Mouse (Mus musculus): Measurements from ENCODE around the gene Aif1. TPM values are rescaled to one million over a fixed set of nuclear protein-coding genes. Genes with fewer than 3 reads are reported as not detected.

Aif1 gene
- polyA plus RNA-seq, 1 experiment from 2014 or later = 3.9 TPM

- Histone ChIP-seq H3K4me1 (ENCODE audit: control insufficient read depth, insufficient read depth, low read length) (peaks cover 4% of the 10 kb centered on the region), H3K27ac (replicated peaks; ENCODE audit: low read depth, low read length) (no peak overlapping the region), H3K9me3 (ENCODE audit: control insufficient read depth, low read length) (no peaks in the 10 kb centered on the region), H3K4me2 (ENCODE audit: low read depth, severe bottlenecking) (no peak overlapping the region), H3K9ac (ENCODE audit: low read length) (no peak overlapping the region), H3K27me3 (ENCODE audit: control insufficient read depth, insufficient read depth, low read length) (peaks cover 27% of the 10 kb centered on the region), H3K4me3 (ENCODE audit: low read depth, low read length) (no peak overlapping the region), H3K36me3 (ENCODE audit: control insufficient read depth, insufficient read depth, low read length) (no peaks in the 10 kb centered on the region)
- no peak for DNase-seq (ENCODE audit: low spot score)
- WGBS = 61% methylated on average over 2 of the region's 2 CpGs
- ATAC-seq (ENCODE audit: insufficient number of reproducible peaks, low FRiP score, low TSS enrichment, low read depth) = no peak
Measured at GRCm38 (mm10) chr17:35191723-35192122, 15.9 kb upstream of the Aif1 start.

GRCm38 (mm10) chr17:35190096-35190495 is 14.2 kb upstream of the Aif1 start:
- Histone ChIP-seq H3K36me3 (ENCODE audit: control insufficient read depth, insufficient read depth, low read length) (no peaks in the 10 kb centered on the region), H3K4me1 (ENCODE audit: control insufficient read depth, insufficient read depth, low read length) (peaks cover 2% of the 10 kb centered on the region), H3K4me3 (ENCODE audit: low read depth, low read length) (no peak overlapping the region), H3K9ac (ENCODE audit: low read length) (no peak overlapping the region), H3K27me3 (ENCODE audit: control insufficient read depth, insufficient read depth, low read length) (peaks cover 11% of the 10 kb centered on the region), H3K4me2 (ENCODE audit: low read depth, severe bottlenecking) (no peak overlapping the region), H3K27ac (replicated peaks; ENCODE audit: low read depth, low read length) (no peak overlapping the region), H3K9me3 (ENCODE audit: control insufficient read depth, low read length) (no peaks in the 10 kb centered on the region)
- DNase-seq (ENCODE audit: low spot score) = no peak
- 75% methylated on average over 4 of the region's 4 CpGs for WGBS
- no peak for ATAC-seq (ENCODE audit: insufficient number of reproducible peaks, low FRiP score, low TSS enrichment, low read depth)

DNA sequence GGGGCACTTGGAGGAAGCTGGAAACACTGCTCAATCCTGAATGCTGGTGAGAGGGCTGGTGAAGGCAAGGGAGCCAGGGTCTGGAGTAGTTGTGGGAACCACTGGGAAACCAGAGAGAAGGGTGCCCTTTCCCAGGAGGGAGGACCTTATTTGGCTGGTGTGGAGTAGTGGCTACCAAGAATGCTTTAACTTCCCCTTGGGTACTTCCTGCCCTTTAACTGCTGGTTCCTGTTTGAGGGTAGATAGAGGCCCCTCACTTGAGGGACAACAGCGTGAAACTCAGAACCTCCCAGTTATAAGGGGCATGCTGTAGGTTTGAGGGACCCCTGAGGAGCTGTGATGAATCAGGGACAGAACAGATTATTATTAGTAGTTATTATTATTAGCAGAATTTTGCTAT is 13.3 kb upstream of the Aif1 start:
- H3K4me3 ChIP-seq (ENCODE audit: low read depth, low read length) = no peak overlapping the region
- H3K9me3 ChIP-seq (ENCODE audit: control insufficient read depth, low read length) = no peaks in the 10 kb centered on the region
- no peaks in the 10 kb centered on the region for H3K36me3 ChIP-seq (ENCODE audit: control insufficient read depth, insufficient read depth, low read length)
- ATAC-seq (ENCODE audit: insufficient number of reproducible peaks, low FRiP score, low TSS enrichment, low read depth) = no peak
- no peak overlapping the region for H3K9ac ChIP-seq (ENCODE audit: low read length)
- H3K27ac ChIP-seq (replicated peaks; ENCODE audit: low read depth, low read length) = no peak overlapping the region
- no peak for DNase-seq (ENCODE audit: low spot score)
- WGBS = 63% methylated on average over 1 of the region's 1 CpGs
- H3K4me2 ChIP-seq (ENCODE audit: low read depth, severe bottlenecking) = no peak overlapping the region
- H3K4me1 ChIP-seq (ENCODE audit: control insufficient read depth, insufficient read depth, low read length) = peaks cover 2% of the 10 kb centered on the region
- peaks cover 2% of the 10 kb centered on the region for H3K27me3 ChIP-seq (ENCODE audit: control insufficient read depth, insufficient read depth, low read length)

- Histone ChIP-seq H3K27me3 (ENCODE audit: control insufficient read depth, insufficient read depth, low read length) (no peaks in the 10 kb centered on the region), H3K4me1 (ENCODE audit: control insufficient read depth, insufficient read depth, low read length) (peaks cover 2% of the 10 kb centered on the region), H3K27ac (replicated peaks; ENCODE audit: low read depth, low read length) (no peak within 1 kb of the TSS), H3K9ac (ENCODE audit: low read length) (no peak within 1 kb of the TSS), H3K4me2 (ENCODE audit: low read depth, severe bottlenecking) (no peak within 1 kb of the TSS), H3K36me3 (ENCODE audit: control insufficient read depth, insufficient read depth, low read length) (no peaks in the 10 kb centered on the region), H3K9me3 (ENCODE audit: control insufficient read depth, low read length) (no peaks in the 10 kb centered on the region), H3K4me3 (ENCODE audit: low read depth, low read length) (no peak within 1 kb of the TSS)
- ATAC-seq (ENCODE audit: insufficient number of reproducible peaks, low FRiP score, low TSS enrichment, low read depth) = no peak
- DNase-seq (ENCODE audit: low spot score) = no peak
- 70% methylated on average over 7 of the region's 7 CpGs for WGBS
Measured at GRCm38 (mm10) chr17:35187959-35188610, 12.2 kb upstream of the Aif1 start, which contains the start of gene Lst1. Gene Lst1 (minus strand): TSS chr17:35188439.

GRCm38 (mm10) chr17:35187345-35187744 is 11.5 kb upstream of the Aif1 start:
- H3K4me3 ChIP-seq (ENCODE audit: low read depth, low read length) = no peak overlapping the region
- H3K4me1 ChIP-seq (ENCODE audit: control insufficient read depth, insufficient read depth, low read length) = peaks cover 2% of the 10 kb centered on the region
- no peak overlapping the region for H3K4me2 ChIP-seq (ENCODE audit: low read depth, severe bottlenecking)
- H3K27ac ChIP-seq (replicated peaks; ENCODE audit: low read depth, low read length) = no peak overlapping the region
- no peak for DNase-seq (ENCODE audit: low spot score)
- H3K9ac ChIP-seq (ENCODE audit: low read length) = no peak overlapping the region
- ATAC-seq (ENCODE audit: insufficient number of reproducible peaks, low FRiP score, low TSS enrichment, low read depth) = no peak
- H3K36me3 ChIP-seq (ENCODE audit: control insufficient read depth, insufficient read depth, low read length) = no peaks in the 10 kb centered on the region
- no peaks in the 10 kb centered on the region for H3K9me3 ChIP-seq (ENCODE audit: control insufficient read depth, low read length)
- H3K27me3 ChIP-seq (ENCODE audit: control insufficient read depth, insufficient read depth, low read length) = no peaks in the 10 kb centered on the region
- 71% methylated on average over 4 of the region's 4 CpGs for WGBS

- Histone ChIP-seq H3K4me2 (ENCODE audit: low read depth, severe bottlenecking) (peak overlapping the region; percentile 48), H3K4me3 (ENCODE audit: low read depth, low read length) (peak overlapping the region; percentile 33), H3K9ac (ENCODE audit: low read length) (no peak overlapping the region), H3K9me3 (ENCODE audit: control insufficient read depth, low read length) (no peaks in the 10 kb centered on the region), H3K27ac (replicated peaks; ENCODE audit: low read depth, low read length) (peak overlapping the region; percentile 65; the same call in 1 of the 2 replicates), H3K4me1 (ENCODE audit: control insufficient read depth, insufficient read depth, low read length) (peaks cover 2% of the 10 kb centered on the region), H3K27me3 (ENCODE audit: control insufficient read depth, insufficient read depth, low read length) (no peaks in the 10 kb centered on the region), H3K36me3 (ENCODE audit: control insufficient read depth, insufficient read depth, low read length) (no peaks in the 10 kb centered on the region)
- peak; percentile 54; the same call in 1 of the 2 replicates for ATAC-seq (ENCODE audit: insufficient number of reproducible peaks, low FRiP score, low TSS enrichment, low read depth)
- peak; percentile 74 for DNase-seq (ENCODE audit: low spot score)
- WGBS = 1% methylated on average over 4 of the region's 4 CpGs
Measured at GRCm38 (mm10) chr17:35186681-35187080, 10.8 kb upstream of the Aif1 start.

- Histone ChIP-seq H3K27me3 (ENCODE audit: control insufficient read depth, insufficient read depth, low read length) (no peaks in the 10 kb centered on the region), H3K4me1 (ENCODE audit: control insufficient read depth, insufficient read depth, low read length) (peaks cover 2% of the 10 kb centered on the region), H3K36me3 (ENCODE audit: control insufficient read depth, insufficient read depth, low read length) (no peaks in the 10 kb centered on the region), H3K4me3 (ENCODE audit: low read depth, low read length) (peak overlapping the region; percentile 33), H3K27ac (replicated peaks; ENCODE audit: low read depth, low read length) (peak overlapping the region; percentile 65; the same call in 1 of the 2 replicates), H3K9ac (ENCODE audit: low read length) (peak overlapping the region; percentile 22), H3K4me2 (ENCODE audit: low read depth, severe bottlenecking) (peak overlapping the region; percentile 48), H3K9me3 (ENCODE audit: control insufficient read depth, low read length) (no peaks in the 10 kb centered on the region)
- ATAC-seq (ENCODE audit: insufficient number of reproducible peaks, low FRiP score, low TSS enrichment, low read depth) = peak; percentile 71; the same call in 1 of the 2 replicates
- 2% methylated on average over 18 of the region's 18 CpGs for WGBS
- DNase-seq (ENCODE audit: low spot score) = peak; percentile 78
Measured at GRCm38 (mm10) chr17:35185639-35186611, 10.1 kb upstream of the Aif1 start.

DNA sequence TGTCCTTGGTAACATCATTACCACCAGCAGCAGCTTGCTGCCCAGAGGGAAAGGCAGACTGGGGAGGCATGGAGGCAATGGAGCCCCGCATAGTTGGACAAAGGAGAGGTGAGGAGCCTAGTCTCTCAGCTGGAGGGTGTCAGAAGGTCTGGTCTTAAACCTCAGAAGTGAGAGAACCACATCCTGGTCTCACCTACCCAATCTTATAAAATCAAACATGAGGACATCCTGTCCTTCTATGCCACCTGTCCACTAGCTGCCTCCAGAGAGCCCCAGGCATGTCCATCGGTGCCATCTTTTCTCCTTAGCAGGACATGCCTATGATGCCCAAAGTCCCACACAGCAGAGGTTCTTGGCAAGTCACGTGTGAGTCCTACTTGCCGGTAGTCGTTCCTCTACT is 4.2 kb upstream of the Aif1 start:
- 89% methylated on average over 5 of the region's 5 CpGs for WGBS
- no peak overlapping the region for H3K4me3 ChIP-seq (ENCODE audit: low read depth, low read length)
- DNase-seq (ENCODE audit: low spot score) = no peak
- H3K9me3 ChIP-seq (ENCODE audit: control insufficient read depth, low read length) = no peaks in the 10 kb centered on the region
- no peaks in the 10 kb centered on the region for H3K27me3 ChIP-seq (ENCODE audit: control insufficient read depth, insufficient read depth, low read length)
- H3K4me1 ChIP-seq (ENCODE audit: control insufficient read depth, insufficient read depth, low read length) = no peaks in the 10 kb centered on the region
- no peak overlapping the region for H3K9ac ChIP-seq (ENCODE audit: low read length)
- H3K4me2 ChIP-seq (ENCODE audit: low read depth, severe bottlenecking) = no peak overlapping the region
- no peaks in the 10 kb centered on the region for H3K36me3 ChIP-seq (ENCODE audit: control insufficient read depth, insufficient read depth, low read length)
- no peak overlapping the region for H3K27ac ChIP-seq (replicated peaks; ENCODE audit: low read depth, low read length)
- no peak for ATAC-seq (ENCODE audit: insufficient number of reproducible peaks, low FRiP score, low TSS enrichment, low read depth)
